Mouse (Mus musculus) midbrain, embryonic 12.5 days (tissue): ENCODE measurements around the gene Jun. TPM values are rescaled to one million over a fixed set of nuclear protein-coding genes. Genes with fewer than 3 reads are reported as not detected.

Source experiments
- ATAC-seq: fragments of 200-750 bp; cut with Nextera tagmentation; 2 replicates; pipeline ENCODE4 v1.8.0; 2017; ENCODE audit warnings: low read depth, moderate TSS enrichment, moderate library complexity; ENCODE audit not compliant: low FRiP score
- H3K27ac ChIP-seq: fragments of 300-500 bp; sonication (generic); replicated peaks from 2 replicates; pipeline ENCODE4 v1.5.1; 2016; ENCODE audit warnings: mild to moderate bottlenecking
- H3K27me3 ChIP-seq: fragments of 300-500 bp; sonication (generic); 2 replicates; pipeline ENCODE4 v1.6.1; 2016; ENCODE audit warnings: mild to moderate bottlenecking
- H3K36me3 ChIP-seq: fragments of 300-500 bp; sonication (generic); 2 replicates; pipeline ENCODE4 v1.6.1; 2016
- H3K4me1 ChIP-seq: fragments of 300-500 bp; sonication (generic); 2 replicates; pipeline ENCODE4 v1.6.1; 2016
- H3K4me2 ChIP-seq: fragments of 300-500 bp; sonication (generic); replicated peaks from 2 replicates; pipeline ENCODE4 v1.6.1; 2016; ENCODE audit warnings: mild to moderate bottlenecking, moderate library complexity
- H3K4me3 ChIP-seq: fragments of 300-500 bp; sonication (generic); 2 replicates; pipeline ENCODE4 v1.5.1; 2016; ENCODE audit warnings: mild to moderate bottlenecking
- H3K9ac ChIP-seq: fragments of 300-500 bp; sonication (generic); replicated peaks from 2 replicates; pipeline ENCODE4 v1.6.1; 2016; ENCODE audit warnings: mild to moderate bottlenecking, moderate library complexity
- H3K9me3 ChIP-seq: fragments of 300-500 bp; sonication (generic); 2 replicates; pipeline ENCODE4 v1.6.1; 2016; ENCODE audit warnings: mild to moderate bottlenecking
- WGBS: fragments of 180-500 bp; shearing (Covaris S2); methylation state at CpG from one replicate; pipeline ENCODE4 v1.1.7; 2016; 5-methylcytosine and 5-hydroxymethylcytosine counted together
- polyA plus RNA-seq: library from polyadenylated mRNA; unstranded; fragments of >200 nt; fragmentation: Nextera tagmentation; extraction: Ambion mirVana; gene quantifications from 2 replicates; pipeline ENCODE4 v1.2.1, GENCODE M21; 2016

Jun gene
- polyA plus RNA-seq, 1 experiment from 2014 or later, result 80.6 TPM

DNA sequence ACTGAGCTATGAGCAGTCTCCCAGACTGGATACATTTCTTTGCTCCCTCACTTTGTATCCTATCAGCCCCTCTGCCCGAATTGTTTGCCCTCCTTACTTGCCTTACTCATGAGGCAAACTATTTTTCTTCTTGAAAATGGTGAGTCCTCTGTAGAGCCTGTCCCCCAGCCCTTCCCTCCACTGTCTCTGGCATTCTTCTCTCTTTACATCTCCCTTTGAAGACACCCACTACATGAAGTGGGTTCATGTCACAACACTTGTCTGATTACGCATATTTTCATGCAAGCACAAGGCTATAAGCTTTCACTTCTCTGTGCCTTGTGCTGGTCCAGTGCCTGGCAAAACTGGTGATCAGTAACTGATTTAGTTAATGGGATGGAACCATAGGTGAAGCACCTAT lies 31.8 kb downstream of the Jun start:
- H3K9ac ChIP-seq, result no peak overlapping the region
- no peaks in the 10 kb centered on the region for H3K4me1 ChIP-seq
- no peak overlapping the region for H3K4me3 ChIP-seq
- H3K9me3 ChIP-seq, result no peaks in the 10 kb centered on the region
- no peak overlapping the region for H3K4me2 ChIP-seq
- 88% methylated on average over 2 of the region's 2 CpGs for WGBS
- no peak for ATAC-seq
- H3K27ac ChIP-seq, result no peak overlapping the region
- no peaks in the 10 kb centered on the region for H3K36me3 ChIP-seq
- no peaks in the 10 kb centered on the region for H3K27me3 ChIP-seq

- Histone ChIP-seq H3K4me1 (no peaks in the 10 kb centered on the region), H3K4me3 (no peak overlapping the region), H3K9ac (no peak overlapping the region), H3K27ac (no peak overlapping the region), H3K4me2 (no peak overlapping the region), H3K36me3 (no peaks in the 10 kb centered on the region), H3K27me3 (no peaks in the 10 kb centered on the region), H3K9me3 (no peaks in the 10 kb centered on the region)
- ATAC-seq, result 0 out of 2 replicates have a peak, but pooled peaks have one; percentile 4
- WGBS, result 42% methylated on average over 7 of the region's 7 CpGs
These were observed 33.8 kb downstream of the Jun start for GRCm38 (mm10) chr4:95018221-95018620.

GRCm38 (mm10) chr4:95012706-95013105 lies 39.3 kb downstream of the Jun start:
- Histone ChIP-seq H3K9me3 (no peaks in the 10 kb centered on the region), H3K4me3 (no peak overlapping the region), H3K27ac (no peak overlapping the region), H3K9ac (no peak overlapping the region), H3K4me2 (no peak overlapping the region), H3K27me3 (peaks cover 3% of the 10 kb centered on the region; the same call in 1 of the 2 replicates), H3K4me1 (no peaks in the 10 kb centered on the region), H3K36me3 (no peaks in the 10 kb centered on the region)
- no peak for ATAC-seq
- WGBS, result 80% methylated on average over 1 of the region's 1 CpGs

- no peak for ATAC-seq
- H3K4me1 ChIP-seq, result no peaks in the 10 kb centered on the region
- H3K27ac ChIP-seq, result no peak overlapping the region
- peaks cover 3% of the 10 kb centered on the region; the same call in 1 of the 2 replicates for H3K27me3 ChIP-seq
- H3K36me3 ChIP-seq, result no peaks in the 10 kb centered on the region
- no peak overlapping the region for H3K4me3 ChIP-seq
- H3K9me3 ChIP-seq, result no peaks in the 10 kb centered on the region
- no peak overlapping the region for H3K4me2 ChIP-seq
- H3K9ac ChIP-seq, result no peak overlapping the region
These were observed 39.8 kb downstream of the Jun start for GRCm38 (mm10) chr4:95012256-95012655.

GRCm38 (mm10) chr4:95008175-95009057 lies 43.6 kb downstream of the Jun start:
- Histone ChIP-seq H3K36me3 (no peaks in the 10 kb centered on the region), H3K4me3 (no peak overlapping the region), H3K27me3 (peaks cover 3% of the 10 kb centered on the region; the same call in 1 of the 2 replicates), H3K9me3 (no peaks in the 10 kb centered on the region), H3K27ac (no peak overlapping the region), H3K4me2 (no peak overlapping the region), H3K9ac (no peak overlapping the region), H3K4me1 (no peaks in the 10 kb centered on the region)
- ATAC-seq, result peak; percentile 65; the same call in 1 of the 2 replicates
- WGBS, result 42% methylated on average over 13 of the region's 13 CpGs

- WGBS, result 71% methylated on average over 8 of the region's 8 CpGs
- no peak overlapping the region for H3K4me2 ChIP-seq
- H3K27me3 ChIP-seq, result peaks cover 3% of the 10 kb centered on the region; the same call in 1 of the 2 replicates
- no peak for ATAC-seq
- H3K27ac ChIP-seq, result no peak overlapping the region
- no peak overlapping the region for H3K9ac ChIP-seq
- H3K4me1 ChIP-seq, result no peaks in the 10 kb centered on the region
- H3K9me3 ChIP-seq, result no peaks in the 10 kb centered on the region
- H3K4me3 ChIP-seq, result no peak overlapping the region
- no peaks in the 10 kb centered on the region for H3K36me3 ChIP-seq
These were observed 44.3 kb downstream of the Jun start for GRCm38 (mm10) chr4:95007759-95008158.

DNA sequence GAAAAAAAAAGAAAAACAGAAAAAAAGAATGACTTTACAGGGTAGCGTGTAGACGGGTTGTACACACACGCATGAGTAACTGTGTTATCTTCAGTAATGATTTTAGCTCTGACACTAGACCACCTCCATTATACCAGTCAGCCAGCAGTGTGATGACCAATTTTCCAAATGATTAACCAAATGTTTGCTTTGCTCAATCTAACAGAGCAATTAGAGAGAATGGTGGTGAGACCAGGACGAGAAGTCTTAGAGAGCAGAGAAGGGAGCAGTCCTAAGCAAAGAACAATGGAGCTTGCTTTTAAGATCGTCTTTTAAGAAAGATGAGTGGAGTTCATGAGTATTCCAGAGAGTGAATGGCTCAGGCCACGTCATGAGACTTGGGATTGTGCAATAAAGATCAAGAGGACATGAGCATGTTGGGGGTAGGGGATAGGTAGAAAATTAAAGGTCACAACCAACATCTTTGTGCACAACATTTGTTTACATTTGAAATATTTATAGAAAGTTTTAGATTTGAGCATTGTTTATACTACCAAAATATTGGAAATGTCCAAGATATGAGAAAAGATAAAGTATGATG lies 46.7 kb downstream of the Jun start:
- 67% methylated on average over 6 of the region's 6 CpGs for WGBS
- no peak for ATAC-seq
- H3K36me3 ChIP-seq, result no peaks in the 10 kb centered on the region
- no peak overlapping the region for H3K4me3 ChIP-seq
- H3K9me3 ChIP-seq, result no peaks in the 10 kb centered on the region
- H3K4me2 ChIP-seq, result no peak overlapping the region
- H3K27ac ChIP-seq, result no peak overlapping the region
- no peaks in the 10 kb centered on the region for H3K4me1 ChIP-seq
- peaks cover 3% of the 10 kb centered on the region; the same call in 1 of the 2 replicates for H3K27me3 ChIP-seq
- no peak overlapping the region for H3K9ac ChIP-seq

- Histone ChIP-seq H3K9me3 (no peaks in the 10 kb centered on the region), H3K9ac (no peak overlapping the region), H3K36me3 (no peaks in the 10 kb centered on the region), H3K4me2 (no peak overlapping the region), H3K4me1 (no peaks in the 10 kb centered on the region), H3K27me3 (no peaks in the 10 kb centered on the region), H3K27ac (no peak overlapping the region), H3K4me3 (no peak overlapping the region)
- 76% methylated on average over 6 of the region's 6 CpGs for WGBS
- ATAC-seq, result no peak
These were observed 50.8 kb downstream of the Jun start for GRCm38 (mm10) chr4:95001043-95001775.

GRCm38 (mm10) chr4:95000147-95000546 lies 51.9 kb downstream of the Jun start:
- Histone ChIP-seq H3K4me1 (no peaks in the 10 kb centered on the region), H3K36me3 (no peaks in the 10 kb centered on the region), H3K4me3 (no peak overlapping the region), H3K4me2 (no peak overlapping the region), H3K27me3 (no peaks in the 10 kb centered on the region), H3K27ac (no peak overlapping the region), H3K9ac (no peak overlapping the region), H3K9me3 (no peaks in the 10 kb centered on the region)
- no peak for ATAC-seq
- WGBS, result 77% methylated on average over 1 of the region's 1 CpGs

DNA sequence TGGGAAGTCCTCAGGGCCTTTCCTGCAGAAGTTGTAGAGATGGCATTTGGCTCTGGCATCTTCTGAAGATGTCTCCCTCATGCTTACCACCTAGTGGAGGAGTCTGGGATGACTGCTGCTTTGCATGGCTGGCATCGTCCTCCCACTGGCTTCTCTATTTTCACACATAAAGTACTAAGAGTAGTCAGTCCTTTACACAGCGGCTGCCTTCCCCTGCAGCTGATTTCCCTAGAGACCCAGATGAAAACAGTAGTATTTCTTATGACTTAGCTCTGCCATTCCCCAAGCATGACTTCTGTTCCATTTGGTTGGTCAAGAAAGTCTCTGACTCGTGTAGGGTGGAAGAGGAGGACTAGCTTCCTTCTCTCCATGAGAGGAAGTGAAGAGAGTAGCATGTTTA lies 52.8 kb downstream of the Jun start:
- H3K9me3 ChIP-seq, result no peaks in the 10 kb centered on the region
- H3K27me3 ChIP-seq, result no peaks in the 10 kb centered on the region
- no peak overlapping the region for H3K4me3 ChIP-seq
- H3K4me2 ChIP-seq, result no peak overlapping the region
- no peak overlapping the region for H3K9ac ChIP-seq
- no peaks in the 10 kb centered on the region for H3K36me3 ChIP-seq
- ATAC-seq, result no peak
- no peak overlapping the region for H3K27ac ChIP-seq
- WGBS, result 70% methylated on average over 3 of the region's 3 CpGs
- H3K4me1 ChIP-seq, result no peaks in the 10 kb centered on the region
